Mouse (Mus musculus): ENCODE data around the gene Prkg1. TPM values are rescaled to one million over a fixed set of nuclear protein-coding genes. Genes with fewer than 3 reads are reported as not detected.

The Prkg1 gene
- polyA plus RNA-seq, 1 experiment from 2014 or later: 21.1 TPM

- Histone ChIP-seq H3K9me3 (ENCODE audit: control insufficient read depth, low read depth, low read length) (no peaks in the 10 kb centered on the region), H3K36me3 (ENCODE audit: control insufficient read depth, insufficient read depth, low read length) (no peaks in the 10 kb centered on the region), H3K4me2 (replicated peaks; ENCODE audit: low read depth, low read length) (no peak overlapping the region), H3K4me1 (ENCODE audit: control insufficient read depth, insufficient read depth, low read length) (no peaks in the 10 kb centered on the region), H3K9ac (replicated peaks; ENCODE audit: low read depth, low read length) (no peak overlapping the region), H3K4me3 (ENCODE audit: low read depth, low read length) (no peak overlapping the region), H3K27ac (ENCODE audit: low read length) (no peak overlapping the region), H3K27me3 (ENCODE audit: control insufficient read depth, insufficient read depth, low read length) (no peaks in the 10 kb centered on the region)
- WGBS: 90% methylated on average over 4 of the region's 4 CpGs
- no peak for ATAC-seq (ENCODE audit: insufficient number of reproducible peaks, insufficient read depth, low FRiP score, low read depth)
Observed at GRCm38 (mm10) chr19:30982436-30982835, 782.4 kb downstream of the Prkg1 start.

- H3K4me3 ChIP-seq (ENCODE audit: low read depth, low read length): no peak overlapping the region
- H3K9me3 ChIP-seq (ENCODE audit: control insufficient read depth, low read depth, low read length): no peaks in the 10 kb centered on the region
- H3K4me2 ChIP-seq (replicated peaks; ENCODE audit: low read depth, low read length): no peak overlapping the region
- 81% methylated on average over 4 of the region's 4 CpGs for WGBS
- no peak overlapping the region for H3K9ac ChIP-seq (replicated peaks; ENCODE audit: low read depth, low read length)
- H3K36me3 ChIP-seq (ENCODE audit: control insufficient read depth, insufficient read depth, low read length): no peaks in the 10 kb centered on the region
- no peak overlapping the region for H3K27ac ChIP-seq (ENCODE audit: low read length)
- no peaks in the 10 kb centered on the region for H3K27me3 ChIP-seq (ENCODE audit: control insufficient read depth, insufficient read depth, low read length)
- H3K4me1 ChIP-seq (ENCODE audit: control insufficient read depth, insufficient read depth, low read length): no peaks in the 10 kb centered on the region
- no peak for ATAC-seq (ENCODE audit: insufficient number of reproducible peaks, insufficient read depth, low FRiP score, low read depth)
Observed at GRCm38 (mm10) chr19:30978096-30978495, 786.7 kb downstream of the Prkg1 start.

DNA sequence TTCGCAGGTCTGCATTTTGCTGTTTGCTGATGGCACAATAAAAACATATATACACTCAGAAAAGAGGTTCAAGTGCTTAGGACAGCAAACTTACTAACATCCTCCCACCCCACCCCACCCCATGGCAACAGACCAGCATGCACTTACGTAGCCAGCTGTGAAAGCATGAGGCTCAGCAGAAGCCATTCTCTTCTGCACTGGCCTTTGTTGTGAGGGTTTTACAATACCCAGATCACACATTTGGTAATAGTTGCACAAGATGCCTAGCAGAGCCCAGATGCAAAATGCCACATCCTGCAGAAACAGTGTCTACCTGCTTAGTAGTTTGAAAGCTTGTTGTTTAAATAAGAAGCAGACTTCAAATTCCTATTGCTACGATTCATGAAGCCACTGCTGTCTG is 814.2 kb downstream of the Prkg1 start:
- no peaks in the 10 kb centered on the region for H3K9me3 ChIP-seq (ENCODE audit: control insufficient read depth, low read depth, low read length)
- no peak overlapping the region for H3K27ac ChIP-seq (ENCODE audit: low read length)
- no peaks in the 10 kb centered on the region for H3K27me3 ChIP-seq (ENCODE audit: control insufficient read depth, insufficient read depth, low read length)
- no peaks in the 10 kb centered on the region for H3K4me1 ChIP-seq (ENCODE audit: control insufficient read depth, insufficient read depth, low read length)
- H3K4me3 ChIP-seq (ENCODE audit: low read depth, low read length): no peak overlapping the region
- no peak for ATAC-seq (ENCODE audit: insufficient number of reproducible peaks, insufficient read depth, low FRiP score, low read depth)
- no peak overlapping the region for H3K4me2 ChIP-seq (replicated peaks; ENCODE audit: low read depth, low read length)
- no peak overlapping the region for H3K9ac ChIP-seq (replicated peaks; ENCODE audit: low read depth, low read length)
- H3K36me3 ChIP-seq (ENCODE audit: control insufficient read depth, insufficient read depth, low read length): no peaks in the 10 kb centered on the region
- WGBS: 70% methylated on average over 3 of the region's 3 CpGs

DNA sequence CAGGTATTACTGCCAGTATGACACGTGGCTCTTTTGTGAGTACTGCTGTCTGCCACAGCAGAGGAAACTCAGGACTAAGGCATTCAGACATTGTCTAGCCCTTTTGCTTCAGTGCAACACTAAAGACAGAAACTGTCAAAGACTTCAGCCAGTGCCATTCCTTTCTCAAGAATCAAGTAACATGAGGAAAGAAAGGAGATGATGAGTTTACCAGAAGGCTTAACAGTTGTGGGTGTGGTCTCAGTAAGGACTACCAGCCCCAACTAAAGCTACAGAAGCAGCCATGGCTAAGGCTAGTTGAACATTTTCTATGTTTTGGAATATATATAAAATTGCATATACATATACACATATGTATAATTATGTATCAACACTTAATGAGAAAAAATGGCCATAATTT is 816.6 kb downstream of the Prkg1 start:
- Histone ChIP-seq H3K4me2 (replicated peaks; ENCODE audit: low read depth, low read length) (no peak overlapping the region), H3K4me3 (ENCODE audit: low read depth, low read length) (no peak overlapping the region), H3K9ac (replicated peaks; ENCODE audit: low read depth, low read length) (no peak overlapping the region), H3K4me1 (ENCODE audit: control insufficient read depth, insufficient read depth, low read length) (no peaks in the 10 kb centered on the region), H3K27ac (ENCODE audit: low read length) (no peak overlapping the region), H3K36me3 (ENCODE audit: control insufficient read depth, insufficient read depth, low read length) (no peaks in the 10 kb centered on the region), H3K9me3 (ENCODE audit: control insufficient read depth, low read depth, low read length) (no peaks in the 10 kb centered on the region), H3K27me3 (ENCODE audit: control insufficient read depth, insufficient read depth, low read length) (no peaks in the 10 kb centered on the region)
- 63% methylated on average over 1 of the region's 1 CpGs for WGBS
- no peak for ATAC-seq (ENCODE audit: insufficient number of reproducible peaks, insufficient read depth, low FRiP score, low read depth)

GRCm38 (mm10) chr19:30942369-30942992 is 822.4 kb downstream of the Prkg1 start:
- H3K4me3 ChIP-seq (ENCODE audit: low read depth, low read length): no peak overlapping the region
- ATAC-seq (ENCODE audit: insufficient number of reproducible peaks, insufficient read depth, low FRiP score, low read depth): no peak
- no peak overlapping the region for H3K4me2 ChIP-seq (replicated peaks; ENCODE audit: low read depth, low read length)
- no peaks in the 10 kb centered on the region for H3K36me3 ChIP-seq (ENCODE audit: control insufficient read depth, insufficient read depth, low read length)
- H3K9ac ChIP-seq (replicated peaks; ENCODE audit: low read depth, low read length): no peak overlapping the region
- no peaks in the 10 kb centered on the region for H3K27me3 ChIP-seq (ENCODE audit: control insufficient read depth, insufficient read depth, low read length)
- H3K4me1 ChIP-seq (ENCODE audit: control insufficient read depth, insufficient read depth, low read length): no peaks in the 10 kb centered on the region
- no peaks in the 10 kb centered on the region for H3K9me3 ChIP-seq (ENCODE audit: control insufficient read depth, low read depth, low read length)
- H3K27ac ChIP-seq (ENCODE audit: low read length): no peak overlapping the region
- WGBS: 29% methylated on average over 5 of the region's 5 CpGs

DNA sequence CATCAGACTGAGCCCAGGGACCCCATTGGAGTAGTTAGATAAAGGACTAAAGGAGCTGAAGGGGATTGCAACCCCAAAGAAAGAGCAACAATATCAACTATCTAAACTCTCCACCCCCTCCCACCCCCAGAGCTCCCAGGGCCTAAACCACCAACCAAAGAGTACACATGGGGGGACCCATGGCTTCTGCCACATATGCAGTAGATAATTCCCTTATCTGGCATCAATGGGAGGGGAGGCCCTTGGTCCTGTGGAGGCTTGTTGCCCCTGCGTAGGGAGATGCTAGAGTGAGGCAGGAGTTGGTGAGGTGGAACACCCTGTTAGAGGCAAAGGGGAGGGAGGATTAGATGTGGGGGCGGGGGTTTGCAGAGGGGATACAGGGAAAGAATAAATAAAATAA is 826.8 kb downstream of the Prkg1 start:
- WGBS: 94% methylated on average over 2 of the region's 2 CpGs
- no peak for ATAC-seq (ENCODE audit: insufficient number of reproducible peaks, insufficient read depth, low FRiP score, low read depth)
- no peak overlapping the region for H3K4me2 ChIP-seq (replicated peaks; ENCODE audit: low read depth, low read length)

GRCm38 (mm10) chr19:30931469-30932192 is 833.2 kb downstream of the Prkg1 start:
- no peak overlapping the region for H3K4me3 ChIP-seq (ENCODE audit: low read depth, low read length)
- H3K36me3 ChIP-seq (ENCODE audit: control insufficient read depth, insufficient read depth, low read length): no peaks in the 10 kb centered on the region
- H3K4me1 ChIP-seq (ENCODE audit: control insufficient read depth, insufficient read depth, low read length): no peaks in the 10 kb centered on the region
- no peak overlapping the region for H3K4me2 ChIP-seq (replicated peaks; ENCODE audit: low read depth, low read length)
- H3K9me3 ChIP-seq (ENCODE audit: control insufficient read depth, low read depth, low read length): no peaks in the 10 kb centered on the region
- ATAC-seq (ENCODE audit: insufficient number of reproducible peaks, insufficient read depth, low FRiP score, low read depth): no peak
- H3K9ac ChIP-seq (replicated peaks; ENCODE audit: low read depth, low read length): no peak overlapping the region
- no peak overlapping the region for H3K27ac ChIP-seq (ENCODE audit: low read length)
- 91% methylated on average over 5 of the region's 5 CpGs for WGBS
- H3K27me3 ChIP-seq (ENCODE audit: control insufficient read depth, insufficient read depth, low read length): no peaks in the 10 kb centered on the region

More for the DNA sequence above, 826.8 kb downstream of the Prkg1 start:
- Histone ChIP-seq H3K9me3 (ENCODE audit: control insufficient read depth, low read depth, low read length) (no peaks in the 10 kb centered on the region), H3K36me3 (ENCODE audit: control insufficient read depth, insufficient read depth, low read length) (no peaks in the 10 kb centered on the region), H3K27me3 (ENCODE audit: control insufficient read depth, insufficient read depth, low read length) (no peaks in the 10 kb centered on the region), H3K9ac (replicated peaks; ENCODE audit: low read depth, low read length) (no peak overlapping the region), H3K4me3 (ENCODE audit: low read depth, low read length) (no peak overlapping the region), H3K4me1 (ENCODE audit: control insufficient read depth, insufficient read depth, low read length) (no peaks in the 10 kb centered on the region), H3K27ac (ENCODE audit: low read length) (no peak overlapping the region)

DNA sequence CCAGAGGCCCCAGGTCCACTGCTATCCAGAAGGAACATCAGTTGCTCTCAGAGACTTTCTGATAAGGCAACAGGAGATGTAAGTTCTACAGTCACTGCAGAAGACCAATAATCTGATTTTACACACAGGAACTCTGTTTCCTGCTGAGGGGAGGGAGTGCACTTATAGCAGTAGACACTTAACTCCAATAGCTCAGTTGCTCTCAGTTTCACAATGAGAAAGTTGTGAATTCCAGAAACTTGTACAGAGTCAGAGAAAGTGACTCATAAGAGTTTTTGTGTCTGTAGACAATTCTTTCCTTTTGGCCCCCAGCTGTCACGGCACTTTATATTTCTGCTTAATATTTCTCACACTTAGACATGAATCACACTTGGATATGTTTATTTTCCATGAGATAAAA is 840.8 kb downstream of the Prkg1 start:
- Histone ChIP-seq H3K4me1 (ENCODE audit: control insufficient read depth, insufficient read depth, low read length) (no peaks in the 10 kb centered on the region), H3K4me3 (ENCODE audit: low read depth, low read length) (no peak overlapping the region), H3K9me3 (ENCODE audit: control insufficient read depth, low read depth, low read length) (no peaks in the 10 kb centered on the region), H3K36me3 (ENCODE audit: control insufficient read depth, insufficient read depth, low read length) (no peaks in the 10 kb centered on the region), H3K4me2 (replicated peaks; ENCODE audit: low read depth, low read length) (no peak overlapping the region), H3K9ac (replicated peaks; ENCODE audit: low read depth, low read length) (no peak overlapping the region), H3K27ac (ENCODE audit: low read length) (no peak overlapping the region), H3K27me3 (ENCODE audit: control insufficient read depth, insufficient read depth, low read length) (no peaks in the 10 kb centered on the region)
- WGBS: 76% methylated on average over 1 of the region's 1 CpGs
- no peak for ATAC-seq (ENCODE audit: insufficient number of reproducible peaks, insufficient read depth, low FRiP score, low read depth)

DNA sequence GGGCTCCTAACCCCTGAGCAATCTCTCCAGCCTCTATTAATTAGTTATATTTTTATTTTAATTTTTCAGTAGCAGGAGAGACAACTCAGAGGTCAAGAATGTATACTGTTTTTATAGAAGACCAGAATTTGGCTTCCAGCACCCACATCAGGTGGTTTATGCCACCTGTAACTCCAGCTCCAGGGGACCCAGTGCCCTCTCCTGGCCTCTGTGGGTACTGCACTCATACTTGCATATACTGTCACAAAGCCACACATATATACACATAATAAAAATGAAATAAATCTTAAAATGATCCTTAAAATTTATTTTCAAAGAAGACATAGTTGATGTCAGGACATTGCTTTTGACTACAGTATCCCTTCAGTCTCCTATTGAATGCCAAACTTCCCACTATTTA is 862.5 kb downstream of the Prkg1 start:
- H3K4me2 ChIP-seq (replicated peaks; ENCODE audit: low read depth, low read length): no peak overlapping the region
- no peaks in the 10 kb centered on the region for H3K4me1 ChIP-seq (ENCODE audit: control insufficient read depth, insufficient read depth, low read length)
- no peak for ATAC-seq (ENCODE audit: insufficient number of reproducible peaks, insufficient read depth, low FRiP score, low read depth)

More for the DNA sequence above, 862.5 kb downstream of the Prkg1 start:
- Histone ChIP-seq H3K27ac (ENCODE audit: low read length) (no peak overlapping the region), H3K36me3 (ENCODE audit: control insufficient read depth, insufficient read depth, low read length) (no peaks in the 10 kb centered on the region), H3K9ac (replicated peaks; ENCODE audit: low read depth, low read length) (no peak overlapping the region), H3K4me3 (ENCODE audit: low read depth, low read length) (no peak overlapping the region), H3K27me3 (ENCODE audit: control insufficient read depth, insufficient read depth, low read length) (no peaks in the 10 kb centered on the region), H3K9me3 (ENCODE audit: control insufficient read depth, low read depth, low read length) (no peaks in the 10 kb centered on the region)

Measured in stomach, embryonic 14.5 days (tissue).